Mouse (Mus musculus) spleen, adult 18-20 months (tissue): ENCODE results near the gene Ppp1r11.
A peak's percentile ranks its signal among the peaks of the same experiment; 100 is the strongest.
"Not testable (repeated sequence)": the region's sequence is repeated elsewhere in the genome, so short reads cannot be mapped to it uniquely, and the experiment has no call there.

Experiments used
- DNase-seq, 2 experiments: peaks; one replicate each; pipeline ENCODE4 v3.0.0; 2022; ENCODE audit warnings: mixed read lengths in 2 of 2

The Ppp1r11 gene

GRCm38 (mm10) chr17:36950981-36951947, at the start of gene Ppp1r11:
Gene Ppp1r11, minus strand, starts transcription at chr17:36951741.
- DNase-seq = peak; percentile 88 to 94

- DNase-seq = no peak
These were observed 49.3 kb upstream of the Ppp1r11 start, which contains the start of gene Zfp57 for GRCm38 (mm10) chr17:37000863-37001262. Gene Zfp57, plus strand, starts transcription at chr17:37001163.

- no peak for DNase-seq
These were observed 46.9 kb upstream of the Ppp1r11 start for GRCm38 (mm10) chr17:36998477-36998876.

GRCm38 (mm10) chr17:36997033-36997735, 45.6 kb upstream of the Ppp1r11 start:
- peak; percentile 24 to 68 for DNase-seq

GRCm38 (mm10) chr17:36995448-36995847, 43.9 kb upstream of the Ppp1r11 start:
- no peak for DNase-seq

GRCm38 (mm10) chr17:36994528-36994927, 43.0 kb upstream of the Ppp1r11 start:
- DNase-seq = no peak

- DNase-seq = no peak
These were observed 42.3 kb upstream of the Ppp1r11 start for GRCm38 (mm10) chr17:36993770-36994325.

GRCm38 (mm10) chr17:36992336-36993104, 41.0 kb upstream of the Ppp1r11 start:
- no peak for DNase-seq

GRCm38 (mm10) chr17:36990630-36991029, 39.1 kb upstream of the Ppp1r11 start:
- not testable (repeated sequence) for DNase-seq

GRCm38 (mm10) chr17:36989437-36989836, 37.9 kb upstream of the Ppp1r11 start, which contains the start of gene H2-M5:
Gene H2-M5, minus strand, starts transcription at chr17:36989537.
- no peak for DNase-seq

- DNase-seq = no peak
These were observed 36.9 kb upstream of the Ppp1r11 start for GRCm38 (mm10) chr17:36988475-36988874.

GRCm38 (mm10) chr17:36982253-36983155, 31.0 kb upstream of the Ppp1r11 start:
- DNase-seq = no peak

- no peak for DNase-seq
These were observed 30.3 kb upstream of the Ppp1r11 start for GRCm38 (mm10) chr17:36981845-36982244.

GRCm38 (mm10) chr17:36981221-36981813, 29.8 kb upstream of the Ppp1r11 start, which contains the start of gene 2410137M14Rik:
Gene 2410137M14Rik, minus strand, starts transcription at chr17:36981237.
- no peak for DNase-seq

GRCm38 (mm10) chr17:36973271-36973787, 21.8 kb upstream of the Ppp1r11 start:
- no peak for DNase-seq

GRCm38 (mm10) chr17:36972791-36973190, 21.2 kb upstream of the Ppp1r11 start:
- DNase-seq = no peak

GRCm38 (mm10) chr17:36971172-36971850, 19.8 kb upstream of the Ppp1r11 start:
- no peak for DNase-seq

- no peak for DNase-seq
These were observed 18.9 kb upstream of the Ppp1r11 start for GRCm38 (mm10) chr17:36970316-36970890.

GRCm38 (mm10) chr17:36966875-36967274, 15.3 kb upstream of the Ppp1r11 start:
- DNase-seq = no peak

- DNase-seq = no peak
These were observed 9.6 kb upstream of the Ppp1r11 start for GRCm38 (mm10) chr17:36961125-36961524.
